Mouse (Mus musculus) C2C12 (cell line): ENCODE measurements around the gene Cldn6.

Experiments
- CTCF ChIP-seq: IDR thresholded peaks from one replicate; pipeline ENCODE4 v1.5.1; 2011; ENCODE audit not compliant: control insufficient read depth, insufficient read depth, insufficient read length
- MAX ChIP-seq: IDR thresholded peaks from one replicate; pipeline ENCODE4 v1.6.1; 2011; ENCODE audit warnings: mild to moderate bottlenecking, control low read depth

DNA sequence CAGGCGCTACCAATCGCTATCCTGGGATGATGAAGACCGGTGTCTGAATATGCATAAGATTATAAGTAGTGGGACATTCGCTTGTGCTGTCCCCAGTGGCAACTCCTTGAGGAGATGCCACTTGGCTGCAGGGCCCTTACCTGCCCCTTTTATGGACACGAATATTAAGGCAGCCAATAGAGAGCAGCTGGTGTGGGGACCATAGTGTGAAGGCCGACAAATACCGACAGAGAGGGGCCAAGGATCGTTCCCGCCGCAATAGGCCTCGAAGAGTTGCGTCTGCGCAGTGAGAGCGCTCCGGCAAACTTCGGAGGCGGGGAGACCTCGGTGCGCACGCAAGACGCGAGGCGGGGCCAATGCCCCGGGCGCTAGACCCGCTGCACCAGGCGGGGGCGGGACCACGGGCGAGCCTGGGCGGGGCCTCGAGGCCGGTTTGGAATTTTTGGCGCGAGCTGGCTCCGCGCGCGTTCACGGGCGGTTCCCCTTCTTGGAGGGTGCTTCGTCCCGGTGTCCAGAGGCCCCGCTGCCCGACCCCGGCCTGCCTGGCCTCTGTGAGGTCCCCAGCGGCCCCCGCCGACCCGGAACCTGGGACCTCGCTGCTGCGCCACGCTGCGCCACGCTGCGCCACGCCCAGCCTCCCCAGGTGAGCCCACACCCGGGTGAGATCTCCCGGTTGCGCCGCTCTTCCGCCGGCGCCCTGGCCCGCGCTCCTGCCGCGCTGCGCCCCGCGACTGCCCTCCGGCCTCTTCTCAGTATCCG lies 47.1 kb downstream of the Cldn6 start, which contains the start of gene Pkmyt1:
- TF ChIP-seq CTCF = no peak
- peak; percentile 46 for TF ChIP-seq MAX
